Mouse (Mus musculus): ENCODE measurements around the gene Mtor.

- TF ChIP-seq CTCF (IDR thresholded peaks at IDR 0.05; ENCODE audit: borderline replicate concordance, extremely low read depth, insufficient read depth, insufficient read length) = no peak
- no peak for TF ChIP-seq POLR2A (IDR thresholded peaks at IDR 0.05; ENCODE audit: borderline replicate concordance, extremely low read depth, insufficient read depth, insufficient read length, poor library complexity, severe bottlenecking)
Measured at GRCm38 (mm10) chr4:148471363-148471806, 23.0 kb downstream of the Mtor start.

Measured in brain, embryonic 14.5 days (tissue).